Mouse (Mus musculus) embryonic facial prominence, embryonic 15.5 days (tissue): Measurements from ENCODE around the gene Ddost. TPM values are rescaled to one million over a fixed set of nuclear protein-coding genes. Genes with fewer than 3 reads are reported as not detected.

ENCODE experiments used
- ATAC-seq: fragments of 200-750 bp; cut with Nextera tagmentation; 2 replicates; pipeline ENCODE4 v1.8.0; 2017; ENCODE audit warnings: low read depth, moderate TSS enrichment; ENCODE audit not compliant: insufficient number of reproducible peaks, low FRiP score, low TSS enrichment
- H3K27ac ChIP-seq: fragments of 300-500 bp; sonication (generic); replicated peaks from 2 replicates; pipeline ENCODE4 v1.5.1; 2015; ENCODE audit warnings: mild to moderate bottlenecking, inconsistent platforms
- H3K27me3 ChIP-seq: fragments of 300-500 bp; sonication (generic); 2 replicates; pipeline ENCODE4 v1.6.1; 2015; ENCODE audit warnings: inconsistent platforms
- H3K36me3 ChIP-seq: fragments of 300-500 bp; sonication (generic); 2 replicates; pipeline ENCODE4 v1.6.1; 2015; ENCODE audit warnings: mild to moderate bottlenecking, inconsistent platforms
- H3K4me1 ChIP-seq: fragments of 300-500 bp; sonication (generic); 2 replicates; pipeline ENCODE4 v1.6.1; 2015; ENCODE audit warnings: inconsistent platforms
- H3K4me2 ChIP-seq: fragments of 300-500 bp; sonication (generic); replicated peaks from 2 replicates; pipeline ENCODE4 v1.6.1; 2015; ENCODE audit warnings: mild to moderate bottlenecking, inconsistent platforms
- H3K4me3 ChIP-seq: fragments of 300-500 bp; sonication (generic); replicated peaks from 2 replicates; pipeline ENCODE4 v1.5.1; 2015; ENCODE audit warnings: mild to moderate bottlenecking, inconsistent platforms
- H3K9ac ChIP-seq: fragments of 300-500 bp; sonication (generic); 2 replicates; pipeline ENCODE4 v1.6.1; 2015; ENCODE audit warnings: inconsistent platforms
- H3K9me3 ChIP-seq: fragments of 300-500 bp; sonication (generic); replicated peaks from 2 replicates; pipeline ENCODE4 v1.6.1; 2016; ENCODE audit warnings: inconsistent platforms
- WGBS: fragments of 180-500 bp; shearing (Covaris S2); methylation state at CpG from one replicate; pipeline ENCODE4 v1.1.7; 2015; 5-methylcytosine and 5-hydroxymethylcytosine counted together
- polyA plus RNA-seq: library from polyadenylated mRNA; unstranded; fragments of >200 nt; fragmentation: Nextera tagmentation; extraction: Ambion mirVana; gene quantifications from 2 replicates; pipeline ENCODE4 v1.2.1, GENCODE M21; 2015

The Ddost gene
- polyA plus RNA-seq, 1 experiment from 2014 or later, result 369 TPM

DNA sequence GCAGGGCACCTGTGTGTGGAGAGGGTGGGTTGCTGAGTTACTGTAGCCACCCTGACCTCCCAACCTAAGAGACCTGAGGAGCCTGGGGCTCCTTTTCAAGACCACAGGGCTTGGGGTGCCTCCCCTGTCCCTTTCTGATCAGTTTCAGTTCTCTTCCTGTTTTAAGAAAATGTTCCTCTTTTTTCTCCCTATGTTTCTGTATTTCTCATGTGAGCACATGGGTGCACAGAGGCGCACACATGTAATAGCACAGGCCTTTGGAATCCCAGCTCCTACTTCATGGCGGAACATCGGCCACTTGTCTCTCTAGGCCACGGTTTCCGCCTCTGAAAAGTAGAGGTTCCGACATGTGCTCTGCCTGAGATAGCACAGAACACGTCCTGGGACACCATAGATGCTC is 15.8 kb upstream of the Ddost start:
- H3K27ac ChIP-seq, result no peak overlapping the region
- WGBS, result 81% methylated on average over 7 of the region's 7 CpGs
- no peaks in the 10 kb centered on the region for H3K9me3 ChIP-seq
- no peak overlapping the region for H3K9ac ChIP-seq
- no peak overlapping the region for H3K4me2 ChIP-seq
- ATAC-seq, result no peak
- H3K4me3 ChIP-seq, result no peak overlapping the region
- 0 out of 2 replicates have a peak, but pooled peaks cover 2% of the 10 kb centered on the region for H3K27me3 ChIP-seq
- no peaks in the 10 kb centered on the region for H3K36me3 ChIP-seq
- H3K4me1 ChIP-seq, result no peaks in the 10 kb centered on the region

DNA sequence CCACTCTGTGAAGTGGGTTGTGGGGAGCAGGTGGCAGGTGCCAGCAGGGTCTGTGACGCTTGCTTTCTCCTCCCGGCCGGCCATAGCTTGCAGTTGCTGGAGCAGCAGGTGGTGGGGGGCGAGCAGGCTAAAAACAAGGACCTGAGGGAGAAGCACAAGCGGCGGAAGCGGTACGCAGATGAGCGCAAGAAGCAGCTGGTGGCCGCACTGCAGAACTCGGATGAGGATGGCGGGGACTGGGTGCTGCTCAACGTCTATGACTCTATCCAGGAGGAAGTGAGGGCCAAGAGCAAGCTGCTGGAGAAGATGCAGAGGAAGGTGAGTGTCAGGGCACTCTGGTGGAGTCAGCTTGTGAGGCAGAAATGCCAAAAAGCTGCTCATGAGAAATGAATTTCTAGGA is 12.5 kb upstream of the Ddost start:
- Histone ChIP-seq H3K27me3 (0 out of 2 replicates have a peak, but pooled peaks cover 2% of the 10 kb centered on the region), H3K4me2 (no peak overlapping the region), H3K36me3 (no peaks in the 10 kb centered on the region), H3K4me1 (no peaks in the 10 kb centered on the region), H3K9ac (no peak overlapping the region), H3K4me3 (no peak overlapping the region), H3K9me3 (no peaks in the 10 kb centered on the region), H3K27ac (no peak overlapping the region)
- ATAC-seq, result no peak
- WGBS, result 89% methylated on average over 13 of the region's 13 CpGs

DNA sequence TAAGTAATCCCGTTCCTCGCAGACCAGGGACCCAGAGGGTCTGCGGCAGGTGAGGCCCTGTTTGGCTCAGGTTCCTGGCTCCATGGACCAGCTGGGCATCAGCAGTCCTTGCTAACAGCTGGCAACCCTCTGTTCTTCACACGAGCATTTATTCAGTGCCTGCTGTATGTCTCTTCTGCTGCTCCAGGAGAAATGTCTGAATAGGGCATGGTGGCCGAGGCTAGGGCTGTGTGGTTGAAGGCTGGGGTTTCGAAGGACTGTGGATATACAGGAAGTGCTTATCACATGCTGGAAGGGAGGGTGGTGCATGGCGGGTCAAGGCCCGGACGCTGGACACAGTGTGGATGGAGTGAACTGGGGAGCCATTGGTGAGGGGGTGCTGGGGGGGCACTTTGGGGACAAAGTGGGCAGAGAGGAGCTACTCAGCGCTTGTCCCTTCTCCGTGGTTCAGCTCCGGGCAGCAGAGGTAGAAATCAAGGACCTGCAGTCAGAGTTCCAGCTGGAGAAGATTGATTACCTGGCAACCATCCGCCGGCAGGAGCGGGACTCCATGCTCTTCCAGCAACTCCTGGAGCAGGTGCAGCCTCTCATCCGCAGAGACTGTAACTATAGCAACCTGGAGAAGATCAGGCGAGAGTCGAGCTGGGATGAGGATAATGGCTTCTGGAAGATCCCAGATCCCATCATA is 11.1 kb upstream of the Ddost start:
- H3K27me3 ChIP-seq, result no peaks in the 10 kb centered on the region
- 0 out of 2 replicates have a peak, but pooled peaks have one; percentile 53 for ATAC-seq
- H3K27ac ChIP-seq, result no peak overlapping the region
- no peak overlapping the region for H3K4me2 ChIP-seq
- H3K9ac ChIP-seq, result no peak overlapping the region
- no peaks in the 10 kb centered on the region for H3K36me3 ChIP-seq
- no peaks in the 10 kb centered on the region for H3K9me3 ChIP-seq
- WGBS, result 81% methylated on average over 18 of the region's 18 CpGs
- H3K4me1 ChIP-seq, result no peaks in the 10 kb centered on the region
- H3K4me3 ChIP-seq, result no peak overlapping the region

DNA sequence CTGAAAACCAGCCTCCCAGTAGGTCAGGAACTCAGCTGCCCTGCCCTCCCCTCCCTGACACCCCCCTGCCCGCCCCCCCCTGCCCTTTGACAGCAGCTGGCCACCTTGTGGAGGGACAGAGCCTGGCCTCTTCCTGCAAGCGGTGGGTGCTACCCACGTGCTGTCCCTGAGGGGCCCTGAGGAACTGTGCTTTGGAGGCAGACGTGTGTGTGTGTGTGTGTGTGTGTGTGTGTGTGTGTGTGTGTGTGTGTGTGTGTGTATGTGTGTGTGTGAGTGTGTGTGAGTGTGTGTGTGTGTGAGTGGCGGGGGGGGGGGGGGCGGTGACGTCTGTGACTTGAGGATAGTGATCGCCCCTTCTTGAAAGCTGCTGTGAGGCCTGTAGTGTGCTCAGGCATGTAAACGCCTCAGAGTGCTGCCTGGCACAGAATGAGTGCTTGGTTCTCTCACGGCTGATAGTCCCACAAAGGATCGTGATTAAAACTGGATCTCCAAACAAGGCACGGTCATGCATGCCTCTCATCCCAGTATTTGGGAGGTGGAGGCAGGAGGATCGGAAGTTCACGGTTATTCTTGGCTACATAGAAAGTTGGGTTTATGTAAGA is 10.5 kb upstream of the Ddost start:
- no peaks in the 10 kb centered on the region for H3K36me3 ChIP-seq
- H3K9me3 ChIP-seq, result no peaks in the 10 kb centered on the region
- H3K27ac ChIP-seq, result no peak overlapping the region
- no peak overlapping the region for H3K4me2 ChIP-seq
- 73% methylated on average over 11 of the region's 14 CpGs for WGBS
- no peaks in the 10 kb centered on the region for H3K27me3 ChIP-seq
- H3K4me1 ChIP-seq, result no peaks in the 10 kb centered on the region
- H3K9ac ChIP-seq, result no peak overlapping the region
- no peak for ATAC-seq
- no peak overlapping the region for H3K4me3 ChIP-seq

DNA sequence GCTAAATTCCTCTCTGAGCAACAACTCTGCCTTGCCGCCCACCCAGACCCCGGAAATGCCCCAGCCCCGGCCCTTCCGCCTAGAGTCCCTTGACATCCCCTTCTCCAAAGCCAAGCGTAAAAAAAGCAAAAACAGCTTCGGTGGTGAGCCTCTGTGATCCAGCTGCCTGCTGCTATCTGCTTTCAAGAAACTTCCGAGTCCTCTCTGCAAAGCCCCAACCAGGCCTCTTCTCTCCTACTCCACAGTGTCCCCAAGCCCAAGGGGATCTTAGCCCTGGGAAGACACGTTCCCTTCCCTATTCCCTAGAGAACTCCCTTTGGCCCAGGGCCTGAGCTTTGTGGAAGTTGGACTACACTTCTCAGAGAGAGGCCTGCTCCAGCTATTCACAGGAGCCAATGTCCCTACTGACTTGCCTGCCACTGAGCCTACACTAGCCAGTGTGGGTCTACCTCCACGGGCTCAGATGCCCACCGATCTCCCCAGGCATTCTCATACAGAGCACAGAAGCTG is 3.2 kb upstream of the Ddost start:
- Histone ChIP-seq H3K9ac (no peak overlapping the region), H3K27me3 (no peaks in the 10 kb centered on the region), H3K9me3 (no peaks in the 10 kb centered on the region), H3K27ac (no peak overlapping the region), H3K4me1 (peaks cover 20% of the 10 kb centered on the region), H3K36me3 (no peaks in the 10 kb centered on the region), H3K4me2 (no peak overlapping the region), H3K4me3 (no peak overlapping the region)
- 86% methylated on average over 10 of the region's 10 CpGs for WGBS
- no peak for ATAC-seq

DNA sequence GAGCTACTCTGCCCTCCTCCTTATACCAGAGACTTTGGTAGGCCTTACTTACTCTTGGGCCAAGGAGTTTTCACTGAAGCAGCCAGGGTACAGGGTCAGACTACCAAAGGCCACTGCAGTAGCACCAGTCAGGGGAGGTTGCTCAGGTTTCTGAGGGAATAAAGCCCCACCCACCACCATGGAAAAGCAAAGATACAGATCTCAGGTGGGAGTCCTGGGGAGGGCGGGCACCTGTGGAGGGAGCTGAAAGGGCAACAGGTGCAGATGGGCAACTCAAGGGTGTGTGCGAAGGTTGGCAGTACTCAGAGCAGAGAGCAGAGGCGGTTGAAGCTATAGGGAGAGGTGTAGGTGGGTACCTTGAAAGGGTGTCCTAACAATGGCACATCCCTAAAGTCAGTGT is 1.5 kb upstream of the Ddost start:
- ATAC-seq, result no peak
- Histone ChIP-seq H3K27ac (no peak overlapping the region), H3K9me3 (no peaks in the 10 kb centered on the region), H3K27me3 (no peaks in the 10 kb centered on the region), H3K4me3 (no peak overlapping the region; the same call in 1 of the 2 replicates), H3K4me2 (0 out of 2 replicates have a peak overlapping the region, but pooled peaks have one; percentile 92), H3K9ac (no peak overlapping the region), H3K4me1 (peaks cover 24% of the 10 kb centered on the region), H3K36me3 (peaks cover 10% of the 10 kb centered on the region)
- WGBS, result 92% methylated on average over 3 of the region's 3 CpGs

DNA sequence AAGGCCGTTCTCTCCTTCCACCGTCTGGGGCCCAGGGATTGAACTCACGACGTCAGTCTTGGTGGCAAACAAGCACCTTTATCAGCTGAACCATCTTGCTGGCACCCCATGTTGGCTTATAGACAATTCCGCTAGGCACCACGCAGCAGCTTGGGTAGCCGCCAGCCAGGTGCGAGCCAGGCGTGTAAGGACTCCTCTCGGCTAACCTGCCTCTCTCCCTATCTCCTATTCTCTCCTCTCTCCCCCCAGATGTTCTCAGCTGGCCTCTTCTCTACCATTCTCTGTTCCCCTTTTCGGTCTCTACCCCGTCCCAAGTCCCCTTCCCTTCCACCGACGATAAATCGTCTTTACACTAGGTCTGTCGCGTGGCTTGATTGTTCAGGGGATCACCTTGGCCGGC is 788 bp upstream of the Ddost start:
- H3K4me1 ChIP-seq, result peaks cover 24% of the 10 kb centered on the region
- no peaks in the 10 kb centered on the region for H3K27me3 ChIP-seq
- no peak for ATAC-seq
- peak overlapping the region; percentile 99 for H3K4me3 ChIP-seq
- peaks cover 18% of the 10 kb centered on the region for H3K36me3 ChIP-seq
- no peaks in the 10 kb centered on the region for H3K9me3 ChIP-seq
- WGBS, result 9% methylated on average over 18 of the region's 18 CpGs
- peak overlapping the region; percentile 66 for H3K9ac ChIP-seq
- peak overlapping the region; percentile 92 for H3K4me2 ChIP-seq
- peak overlapping the region; percentile 75; the same call in 1 of the 2 replicates for H3K27ac ChIP-seq

DNA sequence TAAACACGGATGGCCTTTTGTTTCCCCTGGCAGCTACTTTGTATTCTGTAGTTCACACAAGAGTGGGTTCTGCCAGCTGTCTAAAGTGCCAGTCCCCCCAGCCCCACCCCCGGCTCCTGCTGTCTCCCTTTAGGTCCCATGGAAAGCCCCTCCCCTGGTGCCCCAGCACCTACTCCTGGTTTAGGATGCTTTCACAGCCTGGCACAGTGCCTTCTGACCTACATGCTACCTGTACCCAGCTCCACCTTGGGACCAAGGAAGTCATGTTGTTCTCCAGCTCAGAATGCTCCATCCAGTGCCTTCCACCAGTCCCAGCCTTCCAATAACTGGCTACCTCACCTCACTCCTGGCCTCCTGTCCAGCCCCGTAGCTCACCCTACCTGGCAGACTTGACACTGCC is 2.5 kb downstream of the Ddost start:
- H3K27ac ChIP-seq, result no peak overlapping the region
- no peaks in the 10 kb centered on the region for H3K27me3 ChIP-seq
- H3K36me3 ChIP-seq, result peaks cover 49% of the 10 kb centered on the region
- H3K4me3 ChIP-seq, result no peak overlapping the region
- peaks cover 24% of the 10 kb centered on the region for H3K4me1 ChIP-seq
- 91% methylated on average over 3 of the region's 3 CpGs for WGBS
- H3K9ac ChIP-seq, result no peak overlapping the region
- ATAC-seq, result no peak
- no peak overlapping the region for H3K4me2 ChIP-seq
- H3K9me3 ChIP-seq, result no peaks in the 10 kb centered on the region

DNA sequence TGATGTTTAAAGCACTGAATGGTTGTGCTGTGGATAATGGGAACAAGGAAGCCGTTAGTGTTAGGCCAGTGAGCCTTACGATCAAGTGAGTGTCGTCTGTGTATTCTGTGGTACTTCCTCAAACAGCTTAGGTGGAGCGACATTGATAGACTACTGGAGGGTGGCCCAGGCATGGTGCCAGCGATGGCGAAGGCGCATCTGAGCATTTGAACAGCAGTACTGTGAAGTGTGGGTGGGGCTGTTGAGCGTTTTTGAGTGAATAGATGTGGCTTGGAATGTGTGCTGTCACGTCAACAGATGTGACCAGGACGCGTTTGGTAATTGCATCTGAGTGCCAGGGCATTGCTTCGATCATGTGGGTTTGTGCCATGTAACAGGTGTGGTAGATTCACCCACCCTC is 3.2 kb downstream of the Ddost start:
- peaks cover 56% of the 10 kb centered on the region for H3K36me3 ChIP-seq

DNA sequence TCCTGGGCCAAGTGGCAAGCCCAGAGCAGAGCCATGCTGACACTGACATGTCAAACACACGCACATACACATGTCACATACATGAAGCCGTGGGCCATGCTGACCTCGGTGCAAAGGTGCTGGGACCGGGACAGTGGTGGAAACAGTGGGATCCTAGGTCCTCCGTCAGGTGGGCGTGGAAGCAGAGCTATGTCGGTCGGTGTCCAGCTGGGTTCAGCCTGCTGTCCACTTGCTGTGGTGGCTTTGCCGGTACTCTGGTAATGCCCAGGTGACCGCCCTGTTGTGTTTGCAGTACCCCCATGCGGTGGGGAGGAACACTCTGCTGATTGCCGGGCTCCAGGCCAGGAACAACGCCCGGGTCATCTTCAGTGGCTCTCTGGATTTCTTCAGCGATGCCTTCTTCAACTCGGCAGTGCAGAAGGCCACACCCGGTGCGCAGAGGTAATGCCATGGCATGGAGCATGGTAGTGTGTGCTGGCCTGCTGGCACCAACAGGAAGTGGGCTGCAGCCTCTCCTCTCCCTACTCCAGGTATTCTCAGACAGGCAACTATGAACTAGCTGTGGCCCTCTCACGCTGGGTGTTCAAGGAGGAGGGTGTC is 5.9 kb downstream of the Ddost start:
- no peaks in the 10 kb centered on the region for H3K27me3 ChIP-seq
- H3K4me2 ChIP-seq, result no peak overlapping the region
- no peak overlapping the region for H3K27ac ChIP-seq
- ATAC-seq, result no peak
- peaks cover 9% of the 10 kb centered on the region for H3K4me1 ChIP-seq
- H3K36me3 ChIP-seq, result peaks cover 82% of the 10 kb centered on the region
- no peak overlapping the region for H3K9ac ChIP-seq
- WGBS, result 94% methylated on average over 19 of the region's 19 CpGs
- H3K9me3 ChIP-seq, result no peaks in the 10 kb centered on the region
- H3K4me3 ChIP-seq, result no peak overlapping the region

More for the DNA sequence above, 3.2 kb downstream of the Ddost start:
- no peaks in the 10 kb centered on the region for H3K27me3 ChIP-seq
- no peak overlapping the region for H3K9ac ChIP-seq
- WGBS, result 94% methylated on average over 12 of the region's 12 CpGs
- no peaks in the 10 kb centered on the region for H3K9me3 ChIP-seq
- H3K4me2 ChIP-seq, result no peak overlapping the region
- no peak overlapping the region for H3K4me3 ChIP-seq
- H3K27ac ChIP-seq, result no peak overlapping the region
- no peak for ATAC-seq
- H3K4me1 ChIP-seq, result peaks cover 24% of the 10 kb centered on the region

DNA sequence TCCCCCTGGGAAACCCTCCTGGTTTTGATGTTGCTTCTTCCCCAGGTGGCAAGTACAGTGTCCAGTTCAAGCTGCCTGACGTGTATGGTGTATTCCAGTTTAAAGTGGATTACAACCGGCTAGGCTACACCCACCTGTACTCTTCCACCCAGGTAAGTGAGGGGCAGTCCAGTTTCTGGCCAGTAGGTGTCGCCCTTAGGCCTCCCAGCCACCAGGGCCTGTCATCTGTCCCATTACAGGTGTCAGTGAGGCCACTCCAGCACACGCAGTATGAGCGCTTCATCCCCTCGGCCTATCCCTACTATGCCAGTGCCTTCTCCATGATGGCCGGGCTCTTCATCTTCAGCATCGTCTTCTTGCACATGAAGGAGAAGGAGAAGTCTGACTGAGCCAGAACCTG is 7.1 kb downstream of the Ddost start:
- Histone ChIP-seq H3K9ac (no peak overlapping the region), H3K27me3 (no peaks in the 10 kb centered on the region), H3K4me1 (0 out of 2 replicates have a peak, but pooled peaks cover 4% of the 10 kb centered on the region), H3K4me3 (no peak overlapping the region), H3K27ac (no peak overlapping the region), H3K36me3 (peaks cover 92% of the 10 kb centered on the region), H3K4me2 (no peak overlapping the region), H3K9me3 (no peaks in the 10 kb centered on the region)
- no peak for ATAC-seq
- 58% methylated on average over 8 of the region's 8 CpGs for WGBS
